Mouse (Mus musculus): ENCODE results near the gene Scn3b. TPM values are rescaled to one million over a fixed set of nuclear protein-coding genes. Genes with fewer than 3 reads are reported as not detected.

Gene Scn3b
- polyA plus RNA-seq (2016; fragmentation: Nextera tagmentation; extraction: Ambion mirVana): 0.38 and 0.90 TPM in 2 replicates

- Histone ChIP-seq H3K4me1 (peaks cover 19% of the 10 kb centered on the region), H3K27ac (no peak within 1 kb of the TSS), H3K4me3 (peak within 1 kb of the TSS; percentile 54), H3K9me3 (no peaks in the 10 kb centered on the region), H3K27me3 (ENCODE audit: insufficient read depth, poor library complexity, severe bottlenecking) (peaks cover 20% of the 10 kb centered on the region), H3K36me3 (no peaks in the 10 kb centered on the region)
- peak; percentile 84 for DNase-seq (ENCODE audit: low spot score)
- 1% methylated on average over 40 of the region's 42 CpGs for WGBS
Observed at GRCm38 (mm10) chr9:40269103-40269861, at the start of gene Scn3b. TSS of gene Scn3b (plus strand) at chr9:40269217.

DNA sequence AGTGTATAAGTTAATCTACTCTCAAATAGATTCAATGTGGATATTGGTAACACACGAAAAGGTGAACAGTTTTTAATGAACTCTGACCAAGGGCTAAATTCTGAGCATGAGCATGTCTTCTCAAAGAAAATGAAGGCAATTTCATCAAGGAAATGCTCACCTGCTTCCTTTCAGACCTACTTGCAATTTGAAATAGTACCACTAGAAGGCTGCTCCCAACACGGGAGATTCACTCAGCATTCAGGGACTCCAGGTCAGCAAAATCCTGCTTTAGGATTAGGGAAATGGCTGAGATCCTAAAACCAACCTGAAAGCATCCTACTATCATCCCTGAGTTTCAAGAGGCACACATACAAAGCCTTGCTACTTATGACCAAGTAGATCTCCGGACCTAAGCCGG, 44.7 kb upstream of the Scn3b start:
- no peaks in the 10 kb centered on the region for H3K9me3 ChIP-seq
- H3K27ac ChIP-seq: no peak overlapping the region
- no peaks in the 10 kb centered on the region for H3K4me1 ChIP-seq
- no peaks in the 10 kb centered on the region for H3K27me3 ChIP-seq (ENCODE audit: insufficient read depth, poor library complexity, severe bottlenecking)
- no peak for DNase-seq (ENCODE audit: low spot score)
- 62% methylated on average over 4 of the region's 4 CpGs for WGBS
- no peaks in the 10 kb centered on the region for H3K36me3 ChIP-seq
- H3K4me3 ChIP-seq: no peak overlapping the region

DNA sequence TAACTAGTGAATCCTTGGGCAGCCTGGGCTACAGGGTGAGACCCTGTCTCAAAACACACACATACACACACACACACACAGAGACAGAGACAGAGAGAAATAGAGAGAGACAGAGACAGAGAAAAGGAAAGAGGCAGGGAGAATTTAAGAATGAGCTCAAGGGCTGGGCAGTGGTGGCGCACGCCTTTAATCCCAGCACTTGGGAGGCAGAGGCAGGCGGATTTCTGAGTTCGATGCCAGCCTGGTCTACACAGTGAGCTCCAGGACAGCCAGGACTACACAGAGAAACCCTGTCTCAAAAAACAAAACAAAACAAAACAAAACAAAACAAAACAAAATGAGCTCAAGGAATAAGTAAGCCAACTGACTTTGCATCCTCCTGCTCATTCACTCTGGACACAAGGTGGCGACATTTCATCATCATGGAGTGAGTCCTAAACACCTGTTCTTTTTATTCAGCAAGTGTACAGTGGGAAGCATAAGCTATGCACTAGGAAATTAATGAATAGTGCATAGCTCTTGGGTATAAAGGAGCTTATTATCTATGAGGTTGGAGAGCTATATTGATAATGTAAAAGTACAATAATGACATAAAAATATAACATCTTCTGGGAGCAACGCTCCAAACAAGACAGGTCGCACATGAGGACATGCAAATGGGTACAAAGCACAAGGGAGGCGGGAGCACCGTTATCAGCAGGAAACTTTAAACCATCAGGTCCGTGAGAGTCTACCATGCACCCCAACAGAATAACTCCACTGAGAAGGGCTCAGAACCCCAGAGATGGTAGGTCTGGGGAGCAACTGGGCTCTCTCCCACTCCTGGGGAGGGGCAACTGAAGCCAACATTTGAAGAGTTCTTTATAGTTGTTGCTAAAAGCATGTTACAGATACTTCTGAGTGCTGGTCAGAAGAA, 40.9 kb upstream of the Scn3b start:
- no peaks in the 10 kb centered on the region; the same call in 1 of the 2 replicates for H3K9me3 ChIP-seq
- H3K4me3 ChIP-seq: no peak overlapping the region
- H3K36me3 ChIP-seq: no peaks in the 10 kb centered on the region
- no peak for DNase-seq (ENCODE audit: low spot score)
- WGBS: 65% methylated on average over 10 of the region's 10 CpGs
- H3K27ac ChIP-seq: no peak overlapping the region
- no peaks in the 10 kb centered on the region for H3K27me3 ChIP-seq (ENCODE audit: insufficient read depth, poor library complexity, severe bottlenecking)
- H3K4me1 ChIP-seq: no peaks in the 10 kb centered on the region

DNA sequence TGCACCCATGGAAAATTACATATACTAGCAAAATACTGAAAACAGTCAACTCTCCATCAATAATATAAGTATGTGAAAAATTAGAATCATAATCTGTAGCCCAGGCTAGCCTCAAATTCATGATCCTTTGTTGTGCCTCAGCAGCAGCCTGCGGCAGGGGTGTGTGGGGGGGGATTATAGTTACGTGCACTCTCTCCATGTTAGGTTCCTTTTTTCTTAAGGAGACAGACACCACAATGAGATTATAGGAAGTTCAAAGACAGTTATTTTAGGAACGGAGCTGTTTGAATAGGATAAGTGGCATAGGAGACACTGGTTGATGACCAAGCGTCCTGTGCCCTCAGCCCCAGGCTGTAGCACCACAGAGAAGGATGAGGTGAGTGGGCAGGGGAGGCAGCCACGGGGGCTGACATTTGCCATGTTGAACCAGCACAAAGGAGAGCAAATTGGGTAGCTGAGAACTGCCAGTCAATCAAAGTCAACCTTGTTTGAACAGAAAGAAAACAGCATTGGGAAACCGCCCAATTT, 40.1 kb upstream of the Scn3b start:
- no peak for DNase-seq (ENCODE audit: low spot score)
- 52% methylated on average over 6 of the region's 6 CpGs for WGBS

GRCm38 (mm10) chr9:40229479-40229878, 39.5 kb upstream of the Scn3b start:
- 66% methylated on average over 5 of the region's 5 CpGs for WGBS
- Histone ChIP-seq H3K27ac (no peak overlapping the region), H3K36me3 (no peaks in the 10 kb centered on the region), H3K4me1 (no peaks in the 10 kb centered on the region), H3K9me3 (no peaks in the 10 kb centered on the region; the same call in 1 of the 2 replicates), H3K4me3 (no peak overlapping the region), H3K27me3 (ENCODE audit: insufficient read depth, poor library complexity, severe bottlenecking) (no peaks in the 10 kb centered on the region)
- DNase-seq (ENCODE audit: low spot score): no peak

More for the DNA sequence above, 40.1 kb upstream of the Scn3b start:
- no peaks in the 10 kb centered on the region; the same call in 1 of the 2 replicates for H3K9me3 ChIP-seq
- no peak overlapping the region for H3K27ac ChIP-seq
- H3K4me1 ChIP-seq: no peaks in the 10 kb centered on the region
- no peaks in the 10 kb centered on the region for H3K27me3 ChIP-seq (ENCODE audit: insufficient read depth, poor library complexity, severe bottlenecking)
- H3K4me3 ChIP-seq: no peak overlapping the region
- no peaks in the 10 kb centered on the region for H3K36me3 ChIP-seq

GRCm38 (mm10) chr9:40231019-40231418, 38.0 kb upstream of the Scn3b start:
- DNase-seq (ENCODE audit: low spot score): no peak
- no peaks in the 10 kb centered on the region for H3K4me1 ChIP-seq
- no peaks in the 10 kb centered on the region for H3K36me3 ChIP-seq
- no peaks in the 10 kb centered on the region; the same call in 1 of the 2 replicates for H3K9me3 ChIP-seq
- no peak overlapping the region for H3K27ac ChIP-seq
- no peak overlapping the region for H3K4me3 ChIP-seq
- WGBS: 81% methylated on average over 3 of the region's 3 CpGs
- H3K27me3 ChIP-seq (ENCODE audit: insufficient read depth, poor library complexity, severe bottlenecking): no peaks in the 10 kb centered on the region

DNA sequence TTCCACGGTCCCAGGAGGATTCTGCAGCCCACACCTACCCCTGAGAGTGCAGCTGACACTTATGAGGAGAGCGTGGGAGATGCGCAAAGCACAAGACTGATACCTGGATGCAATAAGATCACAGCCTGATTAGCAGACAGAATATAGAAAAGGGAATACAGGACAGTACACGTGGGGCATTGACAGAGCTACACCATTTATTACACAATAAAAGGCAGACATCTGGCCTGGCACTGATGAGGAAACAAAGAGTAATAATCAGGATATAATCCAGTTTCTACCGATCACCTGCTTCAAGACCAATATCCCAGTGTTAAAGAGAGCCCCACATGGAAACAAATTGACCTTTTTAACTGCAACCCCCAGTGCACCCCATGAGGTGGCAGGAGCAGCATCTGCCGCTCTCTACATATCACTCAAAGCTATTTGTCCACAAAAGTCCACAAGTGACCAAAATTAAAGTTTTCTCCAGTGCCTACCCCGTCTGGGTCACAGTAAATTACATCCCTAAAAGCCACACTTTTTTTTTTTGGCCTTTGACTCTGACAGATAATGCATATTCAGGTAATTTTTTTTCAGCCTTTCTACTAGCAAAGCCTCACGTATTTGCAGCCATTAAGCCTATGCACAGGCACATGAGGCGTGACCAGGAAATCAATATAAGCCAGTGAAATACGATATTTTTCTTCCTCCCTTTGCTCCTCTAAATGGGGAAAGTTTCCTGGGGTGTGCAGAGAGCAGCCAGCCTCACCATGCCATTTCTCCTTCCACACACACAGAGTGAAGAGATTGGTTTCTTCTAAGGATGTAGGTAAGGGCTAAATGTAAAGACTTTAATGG, 34.6 kb upstream of the Scn3b start:
- WGBS: 74% methylated on average over 10 of the region's 10 CpGs
- H3K9me3 ChIP-seq: no peaks in the 10 kb centered on the region; the same call in 1 of the 2 replicates
- H3K4me1 ChIP-seq: no peaks in the 10 kb centered on the region

DNA sequence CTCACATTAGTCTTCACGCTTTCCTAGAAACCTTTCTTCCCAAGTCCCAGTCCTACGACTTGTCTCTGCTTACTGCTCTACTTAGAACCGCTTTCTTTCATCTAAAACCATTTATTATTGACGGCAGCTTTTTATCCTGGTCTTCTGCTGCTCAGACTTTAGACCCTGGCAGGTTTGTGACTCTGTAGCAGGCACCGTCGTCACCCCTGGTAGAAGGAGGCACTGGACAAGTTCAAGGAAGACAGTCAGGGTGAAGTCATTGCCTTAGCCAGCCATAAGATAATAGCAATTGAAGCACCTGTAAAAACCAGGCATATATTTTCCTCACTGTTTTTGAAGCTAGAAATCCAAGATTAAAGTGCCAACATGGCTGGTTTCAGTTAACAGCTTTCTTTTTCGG, 33.8 kb upstream of the Scn3b start:
- DNase-seq (ENCODE audit: low spot score): no peak
- WGBS: 83% methylated on average over 7 of the region's 7 CpGs

More for the DNA sequence above, 34.6 kb upstream of the Scn3b start:
- no peak overlapping the region for H3K4me3 ChIP-seq
- no peak for DNase-seq (ENCODE audit: low spot score)
- H3K27ac ChIP-seq: no peak overlapping the region
- H3K27me3 ChIP-seq (ENCODE audit: insufficient read depth, poor library complexity, severe bottlenecking): no peaks in the 10 kb centered on the region
- H3K36me3 ChIP-seq: no peaks in the 10 kb centered on the region

DNA sequence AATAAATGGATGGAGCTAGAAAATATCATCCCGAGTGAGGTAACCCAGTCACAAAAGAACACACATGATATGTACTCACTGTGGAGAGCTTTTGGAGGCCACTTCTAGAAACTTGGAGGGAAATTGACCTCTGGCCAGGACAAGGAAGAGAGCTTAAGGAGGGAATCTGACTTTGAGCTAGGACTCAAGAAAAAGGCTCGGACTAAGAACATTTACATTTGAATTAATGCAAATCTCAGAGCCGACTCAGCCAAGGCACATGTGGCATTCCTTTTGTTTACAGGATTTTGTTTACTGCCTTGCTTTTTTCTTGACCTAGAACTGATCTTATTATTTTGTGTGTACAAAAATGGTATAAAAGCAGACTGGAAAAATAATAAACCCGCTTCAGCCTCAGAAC, 29.3 kb upstream of the Scn3b start:
- peaks cover 11% of the 10 kb centered on the region; the same call in 1 of the 2 replicates for H3K4me1 ChIP-seq
- peaks cover 19% of the 10 kb centered on the region for H3K27me3 ChIP-seq (ENCODE audit: insufficient read depth, poor library complexity, severe bottlenecking)
- DNase-seq (ENCODE audit: low spot score): no peak
- H3K36me3 ChIP-seq: no peaks in the 10 kb centered on the region
- H3K9me3 ChIP-seq: no peaks in the 10 kb centered on the region
- H3K4me3 ChIP-seq: no peak overlapping the region
- 37% methylated on average over 4 of the region's 4 CpGs for WGBS
- H3K27ac ChIP-seq: no peak overlapping the region

More for the DNA sequence above, 33.8 kb upstream of the Scn3b start:
- Histone ChIP-seq H3K4me3 (no peak overlapping the region), H3K27me3 (ENCODE audit: insufficient read depth, poor library complexity, severe bottlenecking) (peaks cover 7% of the 10 kb centered on the region), H3K4me1 (no peaks in the 10 kb centered on the region), H3K9me3 (no peaks in the 10 kb centered on the region; the same call in 1 of the 2 replicates), H3K36me3 (no peaks in the 10 kb centered on the region), H3K27ac (no peak overlapping the region)

GRCm38 (mm10) chr9:40240311-40240710, 28.7 kb upstream of the Scn3b start:
- H3K27ac ChIP-seq: no peak overlapping the region
- peaks cover 14% of the 10 kb centered on the region; the same call in 1 of the 2 replicates for H3K4me1 ChIP-seq
- H3K36me3 ChIP-seq: no peaks in the 10 kb centered on the region
- no peak for DNase-seq (ENCODE audit: low spot score)
- peaks cover 19% of the 10 kb centered on the region for H3K27me3 ChIP-seq (ENCODE audit: insufficient read depth, poor library complexity, severe bottlenecking)
- H3K9me3 ChIP-seq: no peaks in the 10 kb centered on the region
- no peak overlapping the region for H3K4me3 ChIP-seq
- WGBS: 15% methylated on average over 5 of the region's 5 CpGs

DNA sequence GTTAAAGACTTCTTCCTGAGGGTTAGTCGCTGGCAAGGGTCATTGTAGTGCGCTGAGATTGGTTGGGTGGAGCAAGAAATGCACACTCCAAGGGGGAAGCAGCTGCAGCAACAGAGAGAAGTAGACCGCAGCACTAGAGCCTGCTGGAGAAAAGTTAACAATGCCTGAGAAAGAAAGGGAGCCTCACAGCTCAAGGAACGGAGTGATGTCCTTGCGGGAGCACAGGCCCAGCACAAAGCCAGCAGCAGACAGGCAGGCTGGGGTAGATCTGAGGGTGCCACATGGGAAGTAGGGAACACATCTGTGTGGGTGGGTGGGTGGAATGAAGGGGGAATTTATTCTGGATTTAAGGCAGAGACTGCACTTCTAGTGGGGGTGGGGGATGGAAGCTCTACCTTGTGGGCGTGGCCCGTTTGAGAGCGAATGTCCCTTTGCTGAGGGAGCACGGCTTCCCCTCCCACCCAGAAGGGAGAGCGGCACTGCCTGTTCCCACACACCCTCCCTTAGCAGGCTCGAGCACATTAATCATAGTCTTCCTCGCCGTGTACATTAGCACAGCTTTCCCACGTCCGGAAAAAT, 27.7 kb upstream of the Scn3b start:
- DNase-seq (ENCODE audit: low spot score): peak; percentile 78
- 1% methylated on average over 15 of the region's 15 CpGs for WGBS
- Histone ChIP-seq H3K27ac (peak overlapping the region; percentile 62), H3K27me3 (ENCODE audit: insufficient read depth, poor library complexity, severe bottlenecking) (peaks cover 19% of the 10 kb centered on the region), H3K4me3 (peak overlapping the region; percentile 61), H3K4me1 (peaks cover 16% of the 10 kb centered on the region; the same call in 1 of the 2 replicates), H3K36me3 (no peaks in the 10 kb centered on the region), H3K9me3 (no peaks in the 10 kb centered on the region)

Measured in heart, embryonic 10.5 days (tissue).